Mouse (Mus musculus) adrenal gland, postnatal 25 days (tissue): ENCODE results near the gene Lig3. TPM values are rescaled to one million over a fixed set of nuclear protein-coding genes. Genes with fewer than 3 reads are reported as not detected.

Experiments used
- DNase-seq: peaks from one replicate; pipeline ENCODE4 v3.0.0; 2021; ENCODE audit warnings: mixed read lengths
- long read RNA-seq: library from polyadenylated mRNA; stranded (forward); transcript quantifications from one replicate; pipeline ENCODE4 v2.0.0, GENCODE M21; 2021
- total RNA-seq: library from RNA; stranded (reverse); gene quantifications from 2 replicates; pipeline ENCODE4 v1.2.3, GENCODE M21; 2021

Lig3 gene
- 24.5 and 29.2 TPM in 2 replicates for total RNA-seq
- long read RNA-seq, partial matches to known transcripts, result 4 of 10 reads
- long read RNA-seq, other reads (novel, unspliced or antisense), result 4 of 10 reads

- DNase-seq, result peak; percentile 94
Observed at GRCm38 (mm10) chr11:82780983-82781903, at the start of gene Lig3. Gene Lig3 (plus strand): TSS chr11:82781108.

- DNase-seq, result no peak
Observed at GRCm38 (mm10) chr11:82734227-82734626, 46.7 kb upstream of the Lig3 start.

GRCm38 (mm10) chr11:82739006-82739405, 41.9 kb upstream of the Lig3 start:
- no peak for DNase-seq

- DNase-seq, result peak; percentile 17
Observed at GRCm38 (mm10) chr11:82746138-82746537, 34.8 kb upstream of the Lig3 start.

GRCm38 (mm10) chr11:82746857-82747366, 34.0 kb upstream of the Lig3 start:
- DNase-seq, result no peak

GRCm38 (mm10) chr11:82752349-82753115, 28.4 kb upstream of the Lig3 start:
- DNase-seq, result peak; percentile 33

GRCm38 (mm10) chr11:82755919-82756318, 25.0 kb upstream of the Lig3 start:
- DNase-seq, result no peak

GRCm38 (mm10) chr11:82762286-82762829, 18.6 kb upstream of the Lig3 start:
- no peak for DNase-seq

GRCm38 (mm10) chr11:82763261-82763660, 17.6 kb upstream of the Lig3 start:
- DNase-seq, result no peak

- peak; percentile 97 for DNase-seq
Observed at GRCm38 (mm10) chr11:82763742-82764437, 17.0 kb upstream of the Lig3 start, which contains the start of the genes Cct6b and Zfp830. Gene Cct6b (minus strand): TSS chr11:82764321. Gene Zfp830 (plus strand): TSS chr11:82764345.

- DNase-seq, result no peak
Observed at GRCm38 (mm10) chr11:82764438-82764924, 16.4 kb upstream of the Lig3 start.

GRCm38 (mm10) chr11:82780134-82780533, 774 bp upstream of the Lig3 start:
- DNase-seq, result no peak

GRCm38 (mm10) chr11:82782197-82782596, 1.3 kb downstream of the Lig3 start:
- DNase-seq, result no peak

- DNase-seq, result no peak
Observed at GRCm38 (mm10) chr11:82783453-82783852, 2.5 kb downstream of the Lig3 start.

GRCm38 (mm10) chr11:82806656-82807055, 25.7 kb downstream of the Lig3 start:
- DNase-seq, result no peak

GRCm38 (mm10) chr11:82807370-82807769, 26.5 kb downstream of the Lig3 start:
- no peak for DNase-seq

- DNase-seq, result no peak
Observed at GRCm38 (mm10) chr11:82808485-82808884, 27.6 kb downstream of the Lig3 start.

GRCm38 (mm10) chr11:82819350-82819749, 38.4 kb downstream of the Lig3 start:
- DNase-seq, result peak; percentile 21

GRCm38 (mm10) chr11:82820788-82821456, 40.0 kb downstream of the Lig3 start:
- DNase-seq, result no peak

- DNase-seq, result no peak
Observed at GRCm38 (mm10) chr11:82826818-82827217, 45.9 kb downstream of the Lig3 start.
